Mouse (Mus musculus): ENCODE measurements at regions not wholly inside any gene's neighbourhood (a gene's known extent, or its start where the extent isn't known, plus 50 kb on each side); places are given as distances from the start of the nearest gene placed in this dataset.

GRCm38 (mm10) chr10:111918071-111918507 lies 54.4 kb upstream of the Krr1 start:
- Histone ChIP-seq H3K27me3 (ENCODE audit: control insufficient read depth, insufficient read depth, low read depth, low read length) (no peaks in the 10 kb centered on the region), H3K4me3 (ENCODE audit: low read depth, low read length) (no peak overlapping the region), H3K36me3 (ENCODE audit: control insufficient read depth, insufficient read depth) (no peaks in the 10 kb centered on the region), H3K9me3 (replicated peaks; ENCODE audit: control insufficient read depth, low read length) (no peaks in the 10 kb centered on the region), H3K4me2 (ENCODE audit: low read depth, low read length) (no peak overlapping the region), H3K4me1 (ENCODE audit: control insufficient read depth, low read depth, low read length) (peaks cover 2% of the 10 kb centered on the region; the same call in 1 of the 2 replicates), H3K9ac (ENCODE audit: low read depth, low read length) (no peak overlapping the region), H3K27ac (ENCODE audit: low read length) (no peak overlapping the region)
- WGBS (ENCODE audit: insufficient replicate concordance), result 68% methylated on average over 3 of the region's 3 CpGs
- ATAC-seq (ENCODE audit: low read depth), result no peak

- peaks cover 2% of the 10 kb centered on the region; the same call in 1 of the 2 replicates for H3K4me1 ChIP-seq (ENCODE audit: control insufficient read depth, low read depth, low read length)
- H3K4me2 ChIP-seq (ENCODE audit: low read depth, low read length), result no peak overlapping the region
- H3K36me3 ChIP-seq (ENCODE audit: control insufficient read depth, insufficient read depth), result no peaks in the 10 kb centered on the region
- ATAC-seq (ENCODE audit: low read depth), result peak; percentile 65
- 25% methylated on average over 2 of the region's 2 CpGs for WGBS (ENCODE audit: insufficient replicate concordance)
- H3K9ac ChIP-seq (ENCODE audit: low read depth, low read length), result no peak overlapping the region
- no peaks in the 10 kb centered on the region for H3K27me3 ChIP-seq (ENCODE audit: control insufficient read depth, insufficient read depth, low read depth, low read length)
- H3K9me3 ChIP-seq (replicated peaks; ENCODE audit: control insufficient read depth, low read length), result no peaks in the 10 kb centered on the region
- H3K4me3 ChIP-seq (ENCODE audit: low read depth, low read length), result no peak overlapping the region
- no peak overlapping the region for H3K27ac ChIP-seq (ENCODE audit: low read length)
These were observed 53.0 kb upstream of the Krr1 start for GRCm38 (mm10) chr10:111919475-111919874.

- ATAC-seq (ENCODE audit: low read depth), result no peak
- no peaks in the 10 kb centered on the region for H3K9me3 ChIP-seq (replicated peaks; ENCODE audit: control insufficient read depth, low read length)
- H3K4me2 ChIP-seq (ENCODE audit: low read depth, low read length), result no peak overlapping the region
- H3K36me3 ChIP-seq (ENCODE audit: control insufficient read depth, insufficient read depth), result no peaks in the 10 kb centered on the region
- no peak overlapping the region for H3K4me3 ChIP-seq (ENCODE audit: low read depth, low read length)
- H3K27ac ChIP-seq (ENCODE audit: low read length), result no peak overlapping the region
- no peaks in the 10 kb centered on the region for H3K27me3 ChIP-seq (ENCODE audit: control insufficient read depth, insufficient read depth, low read depth, low read length)
- H3K4me1 ChIP-seq (ENCODE audit: control insufficient read depth, low read depth, low read length), result peaks cover 2% of the 10 kb centered on the region; the same call in 1 of the 2 replicates
- H3K9ac ChIP-seq (ENCODE audit: low read depth, low read length), result no peak overlapping the region
- WGBS (ENCODE audit: insufficient replicate concordance), result 51% methylated on average over 9 of the region's 9 CpGs
These were observed 51.0 kb upstream of the Krr1 start for GRCm38 (mm10) chr10:111921492-111921891.

Measured in liver, embryonic 16.5 days (tissue).